Mouse (Mus musculus) liver, postnatal 0 days (tissue): ENCODE data around the gene Ush1c.

ENCODE experiments used
- CTCF ChIP-seq: sonication (generic); IDR thresholded peaks from 2 replicates; pipeline ENCODE4 v1.5.1; 2016; ENCODE audit warnings: antibody characterized with exemption, low read depth
- EP300 ChIP-seq: IDR thresholded peaks from 2 replicates; pipeline ENCODE4 v1.6.1; 2016; ENCODE audit warnings: antibody characterized with exemption, low read depth, mild to moderate bottlenecking

DNA sequence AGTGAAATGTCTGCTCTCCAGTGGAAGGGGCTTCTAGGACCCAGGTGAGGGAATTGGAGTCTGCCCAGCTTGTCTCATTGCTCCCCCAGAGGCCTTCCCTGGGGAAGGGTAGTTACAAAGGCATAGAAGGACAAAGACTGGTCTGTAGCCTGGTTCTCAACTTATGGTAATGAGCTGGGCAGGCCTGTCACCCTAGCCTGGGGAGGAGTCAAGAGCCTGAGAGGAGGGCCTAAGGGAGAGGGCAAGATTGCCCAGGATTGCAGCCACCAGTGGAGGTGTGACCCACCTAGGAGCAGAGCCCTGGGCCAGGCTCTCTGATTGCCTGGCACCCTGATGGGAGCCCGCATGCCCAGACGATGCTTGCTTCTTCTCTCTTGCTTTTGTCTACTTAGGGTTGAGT, 2.4 kb upstream of the Ush1c start, which contains the start of gene Otog:
- no peak for TF ChIP-seq CTCF
- TF ChIP-seq EP300 = no peak
